Mouse (Mus musculus) forebrain, postnatal 0 days (tissue): ENCODE measurements around the gene Slc24a4. TPM values are rescaled to one million over a fixed set of nuclear protein-coding genes. Genes with fewer than 3 reads are reported as not detected.
A peak's percentile ranks its signal among the peaks of the same experiment; 100 is the strongest.

Experiments used
- ATAC-seq: fragments of 200-750 bp; cut with Nextera tagmentation; 2 replicates; pipeline ENCODE4 v1.8.0; 2017; ENCODE audit warnings: mild to moderate bottlenecking, moderate library complexity
- DNase-seq: peaks from one replicate; pipeline ENCODE4 v3.0.0-alpha.2; 2015
- H3K27ac ChIP-seq: fragments of 300-500 bp; sonication (generic); 2 replicates; pipeline ENCODE4 v1.5.1; 2014; ENCODE audit warnings: low read depth, mild to moderate bottlenecking, antibody characterized with exemption, low read length, moderate library complexity, mixed read lengths
- H3K27me3 ChIP-seq: fragments of 300-500 bp; sonication (generic); 2 replicates; pipeline ENCODE4 v1.6.1; 2014; ENCODE audit warnings: mild to moderate bottlenecking, low read length, mixed read lengths; ENCODE audit not compliant: insufficient read depth
- H3K36me3 ChIP-seq: fragments of 300-500 bp; sonication (generic); 2 replicates; pipeline ENCODE4 v1.6.1; 2014; ENCODE audit warnings: mild to moderate bottlenecking, moderate library complexity; ENCODE audit not compliant: insufficient read depth
- H3K4me1 ChIP-seq: fragments of 300-500 bp; sonication (generic); 2 replicates; pipeline ENCODE4 v1.6.1; 2014; ENCODE audit warnings: antibody characterized with exemption; ENCODE audit not compliant: insufficient read depth
- H3K4me2 ChIP-seq: fragments of 300-500 bp; sonication (generic); 2 replicates; pipeline ENCODE4 v1.6.1; 2014; ENCODE audit warnings: low read depth, mild to moderate bottlenecking, moderate library complexity
- H3K4me3 ChIP-seq: fragments of 300-500 bp; sonication (generic); 2 replicates; pipeline ENCODE4 v1.5.1; 2014; ENCODE audit warnings: low read depth, low read length, mixed read lengths
- H3K9ac ChIP-seq: fragments of 300-500 bp; sonication (generic); 2 replicates; pipeline ENCODE4 v1.6.1; 2014; ENCODE audit warnings: mild to moderate bottlenecking
- H3K9me3 ChIP-seq: fragments of 300-500 bp; sonication (generic); 2 replicates; pipeline ENCODE4 v1.6.1; 2016; ENCODE audit warnings: low read length
- CTCF ChIP-seq: sonication (generic); IDR thresholded peaks from 2 replicates; pipeline ENCODE4 v1.5.1; 2016; ENCODE audit warnings: antibody characterized with exemption, control low read depth, low read depth
- WGBS: fragments of 180-500 bp; shearing (Covaris S2); extraction: QIAGEN DNeasy Blood & Tissue Kit; methylation state at CpG from one replicate; pipeline ENCODE4 v1.1.7; 2014; 5-methylcytosine and 5-hydroxymethylcytosine counted together
- polyA plus RNA-seq: library from polyadenylated mRNA; unstranded; fragments of >200 nt; fragmentation: Nextera tagmentation; extraction: Ambion mirVana; gene quantifications from 2 replicates; pipeline ENCODE4 v1.2.1, GENCODE M21; 2015
- total RNA-seq: library from RNA; depleted of rRNA; stranded (reverse); fragments of >200 nt; gene quantifications from 2 replicates; pipeline ENCODE4 v1.2.3, GENCODE M21; 2014

Slc24a4 gene
- total and polyA plus RNA-seq, 2 experiments from 2014 or later: 2.4 to 5.6 TPM

GRCm38 (mm10) chr12:102242076-102242722 lies 113.7 kb downstream of the Slc24a4 start:
- H3K9ac ChIP-seq: no peak overlapping the region
- H3K4me2 ChIP-seq: no peak overlapping the region
- H3K4me3 ChIP-seq: no peak overlapping the region
- H3K36me3 ChIP-seq: no peaks in the 10 kb centered on the region
- no peaks in the 10 kb centered on the region for H3K9me3 ChIP-seq
- H3K27me3 ChIP-seq: no peaks in the 10 kb centered on the region
- no peak for DNase-seq
- peak; percentile 81 for ATAC-seq
- TF ChIP-seq CTCF: no peak
- 48% methylated on average over 6 of the region's 6 CpGs for WGBS
- H3K27ac ChIP-seq: no peak overlapping the region
- no peaks in the 10 kb centered on the region for H3K4me1 ChIP-seq

GRCm38 (mm10) chr12:102243915-102244314 lies 115.4 kb downstream of the Slc24a4 start:
- DNase-seq (no peak), ATAC-seq (no peak)
- WGBS: 80% methylated on average over 1 of the region's 1 CpGs

GRCm38 (mm10) chr12:102246226-102246625 lies 117.7 kb downstream of the Slc24a4 start:
- no peak overlapping the region for H3K9ac ChIP-seq
- H3K4me2 ChIP-seq: no peak overlapping the region
- H3K4me1 ChIP-seq: no peaks in the 10 kb centered on the region
- H3K27ac ChIP-seq: no peak overlapping the region
- no peak for TF ChIP-seq CTCF
- no peaks in the 10 kb centered on the region for H3K9me3 ChIP-seq
- ATAC-seq (no peak), DNase-seq (no peak)
- H3K36me3 ChIP-seq: no peaks in the 10 kb centered on the region
- H3K27me3 ChIP-seq: no peaks in the 10 kb centered on the region
- WGBS: 97% methylated on average over 5 of the region's 5 CpGs
- H3K4me3 ChIP-seq: no peak overlapping the region

More at GRCm38 (mm10) chr12:102243915-102244314, 115.4 kb downstream of the Slc24a4 start:
- Histone ChIP-seq H3K4me3 (no peak overlapping the region), H3K36me3 (no peaks in the 10 kb centered on the region), H3K27ac (no peak overlapping the region), H3K4me1 (no peaks in the 10 kb centered on the region), H3K9me3 (no peaks in the 10 kb centered on the region), H3K4me2 (no peak overlapping the region), H3K9ac (no peak overlapping the region), H3K27me3 (no peaks in the 10 kb centered on the region)
- TF ChIP-seq CTCF: no peak

GRCm38 (mm10) chr12:102248104-102248503 lies 119.6 kb downstream of the Slc24a4 start:
- WGBS: 93% methylated on average over 6 of the region's 6 CpGs
- Histone ChIP-seq H3K27me3 (no peaks in the 10 kb centered on the region), H3K9me3 (no peaks in the 10 kb centered on the region), H3K4me3 (no peak overlapping the region), H3K4me1 (no peaks in the 10 kb centered on the region), H3K27ac (no peak overlapping the region), H3K9ac (no peak overlapping the region), H3K36me3 (no peaks in the 10 kb centered on the region), H3K4me2 (no peak overlapping the region)
- no peak for TF ChIP-seq CTCF
- ATAC-seq: no peak
- no peak for DNase-seq

GRCm38 (mm10) chr12:102250316-102250715 lies 121.8 kb downstream of the Slc24a4 start:
- TF ChIP-seq CTCF: no peak
- H3K4me3 ChIP-seq: no peak overlapping the region
- no peaks in the 10 kb centered on the region for H3K36me3 ChIP-seq
- H3K27ac ChIP-seq: peak overlapping the region; percentile 64
- WGBS: 64% methylated on average over 4 of the region's 4 CpGs
- no peaks in the 10 kb centered on the region for H3K9me3 ChIP-seq
- H3K27me3 ChIP-seq: no peaks in the 10 kb centered on the region
- H3K4me2 ChIP-seq: no peak overlapping the region
- DNase-seq (peak; percentile 62), ATAC-seq (peak; percentile 47; the same call in 1 of the 2 replicates)
- H3K9ac ChIP-seq: no peak overlapping the region
- H3K4me1 ChIP-seq: no peaks in the 10 kb centered on the region

GRCm38 (mm10) chr12:102251070-102251469 lies 122.5 kb downstream of the Slc24a4 start:
- Histone ChIP-seq H3K27me3 (no peaks in the 10 kb centered on the region), H3K4me2 (no peak overlapping the region), H3K4me3 (no peak overlapping the region), H3K4me1 (no peaks in the 10 kb centered on the region), H3K27ac (peak overlapping the region; percentile 64; the same call in 1 of the 2 replicates), H3K36me3 (no peaks in the 10 kb centered on the region), H3K9ac (no peak overlapping the region), H3K9me3 (no peaks in the 10 kb centered on the region)
- no peak for TF ChIP-seq CTCF
- peak; percentile 53 for ATAC-seq
- DNase-seq: no peak
- WGBS: 54% methylated on average over 3 of the region's 3 CpGs

GRCm38 (mm10) chr12:102251985-102252384 lies 123.5 kb downstream of the Slc24a4 start:
- ATAC-seq (peak; percentile 45), DNase-seq (no peak)
- Histone ChIP-seq H3K4me2 (no peak overlapping the region), H3K9me3 (no peaks in the 10 kb centered on the region), H3K27me3 (no peaks in the 10 kb centered on the region), H3K4me3 (no peak overlapping the region), H3K36me3 (no peaks in the 10 kb centered on the region), H3K27ac (no peak overlapping the region), H3K4me1 (no peaks in the 10 kb centered on the region), H3K9ac (no peak overlapping the region)
- 59% methylated on average over 3 of the region's 3 CpGs for WGBS
- no peak; the same call in 1 of the 2 replicates for TF ChIP-seq CTCF
